Mouse (Mus musculus): ENCODE results near the gene Dnajc17.

Dnajc17 gene

DNA sequence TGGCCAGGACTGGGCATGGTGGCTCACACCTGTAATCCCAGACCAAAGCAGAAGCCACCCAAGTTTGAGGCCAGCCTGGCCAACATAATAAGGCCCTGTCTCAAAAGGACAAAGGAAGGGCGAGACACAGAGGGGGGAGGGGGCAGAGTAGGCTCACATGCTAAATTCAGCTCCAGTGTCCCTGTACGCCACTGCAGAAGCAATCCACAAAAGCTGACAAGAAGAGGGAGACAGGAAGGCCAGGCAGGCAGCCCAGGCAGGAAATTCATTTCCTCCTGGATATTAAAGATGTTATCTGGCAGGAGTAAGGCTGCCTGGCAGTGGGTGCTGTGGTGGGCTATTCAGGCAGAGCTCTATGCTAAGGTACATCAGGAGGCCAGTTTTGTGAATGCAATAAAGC is 47.3 kb downstream of the Dnajc17 start:
- DNase-seq (ENCODE audit: low spot score in 2 of 2) = no peak

DNA sequence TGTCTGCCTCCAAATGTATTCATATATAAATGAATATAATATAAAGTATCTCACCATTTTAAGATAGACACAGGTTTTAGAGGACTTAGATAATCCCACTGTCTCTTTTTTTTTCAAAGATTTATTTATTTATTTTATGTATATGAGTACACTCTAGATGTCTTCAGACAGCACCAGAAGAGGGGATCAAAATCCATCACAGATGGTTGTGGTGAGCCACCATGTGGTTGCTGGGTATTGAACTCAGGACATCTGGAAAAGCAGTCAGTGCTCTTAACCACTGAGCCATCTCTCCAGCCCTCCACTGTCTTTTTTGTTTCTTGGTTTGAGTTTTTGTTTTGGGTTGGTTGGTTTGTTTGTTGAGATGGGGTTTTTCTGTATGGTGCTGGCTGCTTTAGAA is 50.8 kb downstream of the Dnajc17 start:
- no peak for DNase-seq (ENCODE audit: low spot score in 2 of 2)

DNA sequence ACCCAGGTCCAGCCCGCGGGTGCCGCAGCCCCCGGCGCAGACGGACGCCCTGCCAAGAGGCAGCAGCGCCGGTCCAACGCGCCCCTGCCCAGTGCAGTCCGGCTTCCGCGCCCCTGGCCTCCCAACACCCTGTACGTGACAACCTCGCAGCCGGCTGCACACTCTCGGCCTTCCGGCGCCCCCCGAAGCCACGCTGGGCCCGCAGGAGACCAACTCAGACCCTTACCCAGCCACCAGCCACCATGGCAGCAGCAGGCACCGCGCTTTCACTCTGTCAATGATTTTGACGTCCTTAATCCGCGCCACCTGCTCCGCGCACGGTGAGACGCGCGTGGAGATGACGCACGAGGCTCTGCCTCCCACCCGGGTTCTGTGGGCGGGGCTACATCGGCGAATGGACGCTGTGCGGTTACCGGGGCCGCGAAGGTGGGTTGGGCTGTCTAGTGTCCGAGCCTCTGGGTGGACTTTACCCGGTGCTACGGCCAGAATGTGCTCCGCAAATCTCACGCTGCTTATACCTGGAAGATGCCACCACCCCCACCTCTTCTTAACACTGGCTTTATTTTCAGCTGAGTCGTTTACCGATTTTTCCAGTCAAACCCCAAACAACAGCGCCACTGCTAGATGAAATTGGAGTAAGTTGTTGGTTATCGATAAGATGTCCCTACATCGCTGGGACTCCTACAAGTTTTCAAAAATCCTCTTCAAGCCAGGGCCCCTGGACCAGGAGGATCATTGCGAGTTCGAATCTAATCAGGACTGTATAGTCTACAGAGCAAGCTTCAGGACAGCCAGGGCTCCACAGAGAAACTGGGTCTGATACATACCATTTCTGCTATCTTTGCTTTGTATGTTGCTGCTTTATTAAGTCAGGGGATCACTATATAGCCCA is 51.7 kb downstream of the Dnajc17 start, which contains the start of gene Rmdn3:
Rmdn3 (minus strand) TSS at position 354 of the 892 bp plus-strand sequence.
- DNase-seq (ENCODE audit: low spot score in 2 of 2) = peak; percentile 92 to 96

DNA sequence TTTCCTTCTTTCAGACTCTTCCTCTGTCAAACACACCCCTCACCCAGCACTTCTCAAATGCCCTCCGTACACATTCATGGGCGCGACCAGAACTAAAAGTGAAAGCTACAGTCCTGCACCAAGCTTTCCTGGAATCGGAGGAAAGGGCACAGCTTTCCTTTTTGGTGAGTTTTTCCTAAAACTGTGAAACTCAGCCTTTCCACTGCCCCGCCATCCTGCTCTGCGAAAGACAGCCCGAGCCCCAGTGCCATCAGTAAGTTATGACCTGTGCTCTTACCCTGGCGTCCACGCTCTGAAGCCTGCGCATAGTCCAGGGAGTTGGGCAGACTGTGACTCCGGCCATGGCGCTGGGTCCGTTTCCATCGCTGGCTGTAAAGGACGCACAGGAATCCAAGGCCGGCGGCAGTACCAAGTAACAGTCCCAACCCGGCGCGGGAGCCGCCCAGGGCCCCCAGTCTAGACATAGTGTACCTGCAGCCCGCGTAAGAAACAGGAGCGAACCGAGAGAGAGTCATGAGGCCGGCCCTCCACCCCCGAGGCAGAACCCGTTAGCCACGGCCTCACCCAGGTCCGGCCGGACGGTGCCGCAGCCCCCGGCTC is 52.4 kb downstream of the Dnajc17 start:
- DNase-seq (ENCODE audit: low spot score in 2 of 2) = peak in 1 of 2 experiments; percentile 9

DNA sequence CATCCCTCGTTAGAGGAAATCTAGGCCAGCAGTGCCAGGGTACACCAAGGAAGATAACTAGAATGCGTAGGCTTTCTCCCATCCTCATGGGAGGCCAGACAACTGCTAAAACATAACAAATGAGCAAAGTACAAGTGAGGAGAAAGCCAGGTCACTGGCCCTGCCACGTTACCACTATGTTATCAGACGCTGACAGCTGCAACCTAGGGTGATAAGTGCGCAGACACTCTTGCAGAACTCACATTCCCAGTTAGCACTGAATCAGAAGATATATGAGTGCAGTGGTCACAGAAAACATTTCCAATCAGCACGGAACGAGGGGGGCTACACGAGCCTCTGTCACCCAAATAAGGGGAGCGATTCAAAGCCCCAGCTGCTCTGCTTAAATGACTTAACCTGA is 53.2 kb downstream of the Dnajc17 start:
- DNase-seq (ENCODE audit: low spot score in 2 of 2) = no peak

DNA sequence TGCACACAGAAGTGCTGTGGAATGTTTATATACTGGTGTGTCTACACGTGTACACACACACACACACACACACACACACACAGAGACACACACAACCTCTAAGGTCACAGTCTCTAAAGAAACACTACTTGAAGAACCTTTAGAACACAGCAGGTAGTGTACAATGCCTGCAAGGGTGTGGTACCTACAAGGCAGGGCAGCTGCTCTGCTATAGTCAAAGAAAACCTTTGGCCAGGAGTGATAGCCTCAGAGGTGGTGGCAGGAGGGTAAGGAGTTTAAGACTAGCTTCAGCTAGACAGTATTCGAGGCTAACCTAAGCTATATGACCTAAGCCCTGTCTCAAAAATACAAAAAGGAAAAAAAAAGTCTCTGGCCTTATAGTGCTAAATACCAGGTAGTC is 53.9 kb downstream of the Dnajc17 start:
- no peak for DNase-seq (ENCODE audit: low spot score in 2 of 2)

DNA sequence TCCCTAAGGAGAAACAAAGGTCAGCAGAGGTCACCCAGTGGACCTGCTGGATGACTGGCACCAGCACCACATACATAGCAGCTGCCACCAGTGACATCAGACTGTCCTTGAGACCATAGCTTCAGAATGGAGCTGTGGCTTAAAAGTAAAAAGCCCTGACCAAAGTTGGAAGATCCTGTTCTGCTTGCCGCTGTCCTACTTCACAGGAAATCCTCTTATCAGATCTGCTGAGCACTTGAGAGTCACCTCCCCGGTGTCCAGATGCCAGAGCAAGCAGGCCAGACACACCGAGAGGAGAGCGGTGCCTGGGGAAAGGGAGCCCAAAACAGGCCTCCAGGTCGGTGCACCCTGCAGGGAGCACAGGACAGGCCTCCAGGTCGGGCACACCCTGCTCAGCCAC is 56.3 kb downstream of the Dnajc17 start:
- no peak for DNase-seq (ENCODE audit: low spot score in 2 of 2)

DNA sequence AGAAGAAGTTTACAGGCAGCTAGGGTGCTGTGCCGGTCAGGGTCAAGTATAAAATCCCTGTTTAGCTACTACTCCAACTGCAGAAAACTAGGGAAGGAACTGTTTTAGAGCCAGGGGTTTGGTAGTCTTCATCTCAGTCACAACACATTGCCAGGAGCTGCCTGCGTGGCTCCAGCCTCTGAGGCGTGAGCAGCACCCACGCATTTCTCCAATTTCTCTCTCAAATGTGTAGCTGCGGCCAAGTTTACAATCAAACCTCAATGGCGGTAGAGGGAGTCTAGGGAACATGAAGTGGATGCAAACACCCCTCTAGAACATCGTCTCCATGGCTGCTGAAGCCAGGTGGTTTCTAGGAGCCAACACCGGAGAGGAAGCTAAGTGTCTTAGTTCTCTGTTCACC is 60.8 kb downstream of the Dnajc17 start:
- DNase-seq (ENCODE audit: low spot score in 2 of 2) = no peak

DNA sequence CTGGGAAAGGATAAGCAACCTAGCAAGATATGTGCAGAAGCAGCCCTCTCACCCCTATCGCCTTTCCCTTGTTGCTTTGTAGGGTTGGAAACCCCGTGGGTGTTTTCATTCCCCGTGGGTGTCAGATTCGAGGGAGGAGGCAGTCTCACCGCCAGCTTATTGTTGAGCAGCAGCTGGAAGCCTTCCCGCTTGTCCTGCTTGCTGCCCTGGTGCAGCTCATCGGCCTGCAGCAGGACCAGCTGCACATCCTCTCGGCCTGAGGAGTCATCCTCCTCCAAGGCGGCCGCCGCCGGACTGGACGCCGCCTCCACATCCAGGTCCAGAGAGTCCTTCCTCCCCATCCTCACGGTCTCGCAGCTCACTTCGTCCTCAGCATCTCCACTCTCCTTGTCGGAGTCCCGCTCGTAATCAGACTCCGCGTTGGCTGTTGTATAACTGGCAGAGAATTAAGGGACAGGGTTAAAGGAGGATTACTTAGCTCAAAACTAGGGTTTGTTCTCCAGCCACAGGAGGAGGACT is 61.4 kb downstream of the Dnajc17 start:
- no peak for DNase-seq (ENCODE audit: low spot score in 2 of 2)

DNA sequence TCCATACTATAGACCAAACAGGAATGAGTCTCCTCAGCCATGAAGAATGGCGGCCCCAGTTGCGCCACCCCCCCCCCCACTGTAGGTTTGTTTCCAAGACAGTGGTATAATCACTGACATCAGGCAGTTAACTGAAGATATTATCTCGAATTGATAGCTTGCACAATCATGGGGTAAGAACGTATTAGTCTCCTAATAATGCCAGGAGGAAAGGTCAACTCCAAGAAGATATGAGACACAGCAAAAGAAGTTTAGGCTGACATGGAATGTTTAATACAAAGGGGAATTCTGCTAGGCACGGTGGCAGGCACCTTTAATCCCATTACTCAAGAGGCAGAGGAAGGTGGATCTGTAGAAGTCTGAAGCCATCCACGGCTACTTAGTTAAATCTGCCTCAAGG is 62.2 kb downstream of the Dnajc17 start:
- no peak for DNase-seq (ENCODE audit: low spot score in 2 of 2)

DNA sequence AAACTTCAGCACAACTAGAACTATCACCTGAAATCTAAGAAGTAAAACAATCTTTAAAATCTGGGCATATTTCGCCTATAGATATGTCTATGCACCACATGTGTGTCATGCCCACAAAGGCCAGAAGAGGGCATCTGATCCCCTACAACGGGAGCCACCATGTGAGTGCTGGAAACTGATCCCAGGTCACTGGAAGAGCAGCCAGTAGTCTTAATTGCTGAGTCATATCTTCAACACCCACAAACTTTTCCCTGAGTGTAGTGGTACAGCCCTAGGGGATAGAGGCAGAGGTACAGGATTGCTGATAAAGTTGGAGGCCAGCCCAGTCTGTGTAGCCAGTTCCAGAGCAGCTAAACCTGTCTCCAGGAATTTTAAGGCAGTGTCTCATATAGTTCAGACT is 63.4 kb downstream of the Dnajc17 start:
- DNase-seq (ENCODE audit: low spot score in 2 of 2) = no peak

DNA sequence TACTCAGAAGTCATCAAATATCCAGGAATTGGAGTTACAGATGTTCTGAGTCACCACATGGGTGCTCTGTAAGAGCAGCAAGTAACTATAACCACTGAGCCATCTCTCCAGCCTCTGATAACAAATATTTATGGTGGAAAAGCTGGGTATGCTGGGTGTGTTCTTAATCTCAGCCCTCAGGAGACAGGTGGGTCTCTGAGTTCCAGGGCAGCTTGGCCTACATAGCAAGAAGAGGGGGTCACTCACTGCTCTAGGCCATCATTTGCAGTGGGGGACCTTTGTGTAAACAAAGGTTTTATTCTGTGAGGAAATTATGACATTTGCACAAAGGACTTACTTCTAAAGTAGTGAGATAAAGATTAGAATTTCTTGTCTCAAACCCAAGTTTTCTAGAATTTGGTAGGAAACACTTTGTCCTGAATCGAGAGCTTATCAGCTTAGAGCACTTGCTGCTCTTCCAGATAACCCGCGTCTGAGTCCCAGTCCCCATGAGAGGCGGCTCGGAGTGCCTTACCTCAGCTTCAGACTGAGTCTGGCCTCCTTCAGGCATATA is 72.2 kb downstream of the Dnajc17 start:
- DNase-seq (ENCODE audit: low spot score in 2 of 2) = no peak
